ENCODE assay signal across 20 mouse cellular contexts in genomic region chr4:72671652-72672411, GRCm38 (mm10).
DNase-seq lines count a peak whose midpoint lies in the region; ATAC-seq and TF ChIP-seq lines count a peak whose summit lies in the region.
"Had no signal": no experiment of that assay in that cellular context is flagged by ENCODE, and none has a peak within 500 bp of the region (broad histone marks: within the 10 kb centered on the region; RNA-seq: fewer than 3 reads in every experiment).

No protein-coding gene starts in this region.

- H3K9me3 ChIP-seq in midbrain, embryonic 11.5 days (ENCODE audit: control insufficient read depth, low read length), result no peaks in the 10 kb centered on the region
- no peaks in the 10 kb centered on the region for H3K9me3 ChIP-seq in midbrain, embryonic 13.5 days
- H3K9me3 ChIP-seq in embryonic facial prominence, embryonic 11.5 days (replicated peaks; ENCODE audit: control insufficient read depth, low read length), result no peaks in the 10 kb centered on the region
- H3K9me3 ChIP-seq in limb, embryonic 11.5 days (ENCODE audit: control insufficient read depth, low read length), result no peaks in the 10 kb centered on the region
- H3K9me3 ChIP-seq in kidney, embryonic 15.5 days (replicated peaks), result no peaks in the 10 kb centered on the region
- H3K9me3 ChIP-seq in forebrain, postnatal 0 days (ENCODE audit: low read length), result no peaks in the 10 kb centered on the region
- H3K9me3 ChIP-seq: liver, embryonic 13.5 days; lung, embryonic 15.5 days; midbrain, embryonic 15.5 days had no signal

- no peaks in the 10 kb centered on the region for H3K4me1 ChIP-seq in midbrain, embryonic 11.5 days (ENCODE audit: control insufficient read depth, insufficient read depth, low read length)
- H3K4me1 ChIP-seq in midbrain, embryonic 13.5 days (replicated peaks), result no peaks in the 10 kb centered on the region
- H3K4me1 ChIP-seq in embryonic facial prominence, embryonic 11.5 days (ENCODE audit: control insufficient read depth, insufficient read depth, low read length), result no peaks in the 10 kb centered on the region
- H3K4me1 ChIP-seq in limb, embryonic 11.5 days (ENCODE audit: control insufficient read depth, insufficient read depth, low read length), result no peaks in the 10 kb centered on the region
- H3K4me1 ChIP-seq in kidney, embryonic 15.5 days, result no peaks in the 10 kb centered on the region
- no peaks in the 10 kb centered on the region for H3K4me1 ChIP-seq in forebrain, postnatal 0 days (ENCODE audit: insufficient read depth)
- H3K4me1 ChIP-seq: liver, embryonic 13.5 days; lung, embryonic 15.5 days; midbrain, embryonic 15.5 days had no signal

- ATAC-seq in midbrain, embryonic 11.5 days (ENCODE audit: low FRiP score), result 0 out of 2 replicates have a peak, but pooled peaks have one; percentile 27
- ATAC-seq in midbrain, embryonic 13.5 days, result no peak
- peak; percentile 62; the same call in 1 of the 2 replicates for ATAC-seq in embryonic facial prominence, embryonic 11.5 days (replicated peaks; ENCODE audit: insufficient number of reproducible peaks, low FRiP score, low TSS enrichment, low read depth)
- ATAC-seq in limb, embryonic 11.5 days (ENCODE audit: insufficient number of reproducible peaks, low FRiP score, low TSS enrichment, low read depth), result peak; percentile 93
- no peak; the same call in 1 of the 2 replicates for ATAC-seq in kidney, embryonic 15.5 days (replicated peaks; ENCODE audit: low FRiP score)
- no peak for ATAC-seq in forebrain, postnatal 0 days
- ATAC-seq: midbrain, embryonic 15.5 days had no signal

- no peak overlapping the region for H3K4me2 ChIP-seq in midbrain, embryonic 11.5 days
- H3K4me2 ChIP-seq in midbrain, embryonic 13.5 days (replicated peaks), result no peak overlapping the region
- H3K4me2 ChIP-seq in embryonic facial prominence, embryonic 11.5 days (ENCODE audit: low read depth, low read length), result no peak overlapping the region
- no peak overlapping the region for H3K4me2 ChIP-seq in limb, embryonic 11.5 days (ENCODE audit: low read depth, severe bottlenecking)
- H3K4me2 ChIP-seq in kidney, embryonic 15.5 days, result no peak overlapping the region
- no peak overlapping the region for H3K4me2 ChIP-seq in forebrain, postnatal 0 days (ENCODE audit: low read depth)
- H3K4me2 ChIP-seq: liver, embryonic 13.5 days; lung, embryonic 15.5 days; midbrain, embryonic 15.5 days had no signal

- no peak for DNase-seq in midbrain, embryonic 11.5 days (ENCODE audit: low spot score, missing footprints)
- DNase-seq in embryonic facial prominence, embryonic 11.5 days (ENCODE audit: low spot score), result peak; percentile 22
- peak; percentile 50 for DNase-seq in limb, embryonic 11.5 days (ENCODE audit: low spot score)
- no peak for DNase-seq in layer of hippocampus, postnatal 36 days
- no peak for DNase-seq in forebrain, postnatal 0 days
- DNase-seq: adrenal gland, adult 2 months; B cell, adult 2 months; cerebellum, adult 9-10 months; gastrocnemius, postnatal 14 days; heart, adult 2 months; kidney, adult 11 months; liver, embryonic 13.5 days; right cerebral cortex, postnatal 14 days; spleen, adult 18-20 months; thymus, postnatal 36 days had no signal

- no peaks in the 10 kb centered on the region for H3K27me3 ChIP-seq in midbrain, embryonic 11.5 days (ENCODE audit: control insufficient read depth, insufficient read depth, low read length)
- H3K27me3 ChIP-seq in midbrain, embryonic 13.5 days, result no peaks in the 10 kb centered on the region
- H3K27me3 ChIP-seq in embryonic facial prominence, embryonic 11.5 days (ENCODE audit: control insufficient read depth, insufficient read depth, low read length), result no peaks in the 10 kb centered on the region
- no peaks in the 10 kb centered on the region for H3K27me3 ChIP-seq in limb, embryonic 11.5 days (ENCODE audit: control insufficient read depth, insufficient read depth, low read length)
- H3K27me3 ChIP-seq in kidney, embryonic 15.5 days, result no peaks in the 10 kb centered on the region
- H3K27me3 ChIP-seq in forebrain, postnatal 0 days (ENCODE audit: insufficient read depth, low read length), result no peaks in the 10 kb centered on the region
- H3K27me3 ChIP-seq: liver, embryonic 13.5 days; lung, embryonic 15.5 days; midbrain, embryonic 15.5 days had no signal

- no peak for TF ChIP-seq CTCF in forebrain, postnatal 0 days (IDR thresholded peaks at IDR 0.05; ENCODE audit: low read depth)

- H3K36me3 ChIP-seq in midbrain, embryonic 11.5 days (ENCODE audit: control insufficient read depth, insufficient read depth, low read length), result no peaks in the 10 kb centered on the region
- no peaks in the 10 kb centered on the region for H3K36me3 ChIP-seq in midbrain, embryonic 13.5 days
- H3K36me3 ChIP-seq in embryonic facial prominence, embryonic 11.5 days (replicated peaks; ENCODE audit: control insufficient read depth, insufficient read depth, low read depth, low read length), result no peaks in the 10 kb centered on the region
- no peaks in the 10 kb centered on the region for H3K36me3 ChIP-seq in limb, embryonic 11.5 days (ENCODE audit: control insufficient read depth, insufficient read depth, low read length)
- no peaks in the 10 kb centered on the region for H3K36me3 ChIP-seq in kidney, embryonic 15.5 days
- H3K36me3 ChIP-seq in forebrain, postnatal 0 days (ENCODE audit: insufficient read depth), result no peaks in the 10 kb centered on the region
- H3K36me3 ChIP-seq: liver, embryonic 13.5 days; lung, embryonic 15.5 days; midbrain, embryonic 15.5 days had no signal

- H3K9ac ChIP-seq in midbrain, embryonic 11.5 days (ENCODE audit: low read length), result no peak overlapping the region
- no peak overlapping the region for H3K9ac ChIP-seq in midbrain, embryonic 13.5 days (replicated peaks)
- no peak overlapping the region for H3K9ac ChIP-seq in embryonic facial prominence, embryonic 11.5 days (replicated peaks; ENCODE audit: low read length)
- H3K9ac ChIP-seq in limb, embryonic 11.5 days (ENCODE audit: low read length), result no peak overlapping the region
- H3K9ac ChIP-seq in kidney, embryonic 15.5 days, result no peak overlapping the region
- H3K9ac ChIP-seq in forebrain, postnatal 0 days, result no peak overlapping the region
- H3K9ac ChIP-seq: liver, embryonic 13.5 days; lung, embryonic 15.5 days; midbrain, embryonic 15.5 days had no signal

- no peak overlapping the region for H3K27ac ChIP-seq in midbrain, embryonic 11.5 days (ENCODE audit: low read depth, low read length)
- no peak overlapping the region for H3K27ac ChIP-seq in midbrain, embryonic 13.5 days
- no peak overlapping the region for H3K27ac ChIP-seq in embryonic facial prominence, embryonic 11.5 days (replicated peaks; ENCODE audit: low read depth, low read length)
- no peak overlapping the region for H3K27ac ChIP-seq in limb, embryonic 11.5 days (replicated peaks; ENCODE audit: low read depth, low read length)
- no peak overlapping the region for H3K27ac ChIP-seq in kidney, embryonic 15.5 days
- no peak overlapping the region for H3K27ac ChIP-seq in forebrain, postnatal 0 days (ENCODE audit: low read depth, low read length)
- H3K27ac ChIP-seq: heart, adult 2 months; kidney, postnatal 0 days; liver, embryonic 13.5 days; lung, embryonic 15.5 days; midbrain, embryonic 15.5 days had no signal

- no peak overlapping the region for H3K4me3 ChIP-seq in midbrain, embryonic 11.5 days (ENCODE audit: low read depth, low read length)
- no peak overlapping the region for H3K4me3 ChIP-seq in midbrain, embryonic 13.5 days (replicated peaks)
- no peak overlapping the region for H3K4me3 ChIP-seq in embryonic facial prominence, embryonic 11.5 days (ENCODE audit: low read depth, low read length)
- H3K4me3 ChIP-seq in limb, embryonic 11.5 days (ENCODE audit: low read depth, low read length), result no peak overlapping the region
- H3K4me3 ChIP-seq in kidney, embryonic 15.5 days (replicated peaks), result no peak overlapping the region
- H3K4me3 ChIP-seq in forebrain, postnatal 0 days (ENCODE audit: low read depth, low read length), result no peak overlapping the region
- H3K4me3 ChIP-seq: heart, adult 2 months; liver, embryonic 13.5 days; lung, embryonic 15.5 days; midbrain, embryonic 15.5 days had no signal

- 86% methylated on average over 5 of the region's 5 CpGs for WGBS in midbrain, embryonic 11.5 days
- 81% methylated on average over 5 of the region's 5 CpGs for WGBS in midbrain, embryonic 13.5 days
- 61% methylated on average over 5 of the region's 5 CpGs for WGBS in embryonic facial prominence, embryonic 11.5 days
- 44% methylated on average over 5 of the region's 5 CpGs for WGBS in limb, embryonic 11.5 days
- WGBS in kidney, embryonic 15.5 days, result 60% methylated on average over 5 of the region's 5 CpGs
- WGBS in forebrain, postnatal 0 days, result 85% methylated on average over 5 of the region's 5 CpGs

Comparison
In these comparisons a context has a peak if more than half of its experiments do, and no peak if none do; other contexts are left out.
1. ATAC-seq: peak in midbrain, embryonic 11.5 days (single experiment), embryonic facial prominence, embryonic 11.5 days (single experiment) and limb, embryonic 11.5 days (single experiment); none in midbrain, embryonic 13.5 days (single experiment), kidney, embryonic 15.5 days (single experiment) and forebrain, postnatal 0 days (single experiment).
2. DNase-seq: peak in embryonic facial prominence, embryonic 11.5 days (single experiment) and limb, embryonic 11.5 days (single experiment); none in midbrain, embryonic 11.5 days (single experiment), layer of hippocampus, postnatal 36 days (0 of 2) and forebrain, postnatal 0 days (single experiment).